Mouse (Mus musculus) heart, postnatal 10 days (tissue): ENCODE results near the gene Lmnb2. TPM values are rescaled to one million over a fixed set of nuclear protein-coding genes. Genes with fewer than 3 reads are reported as not detected.

Experiments used
- DNase-seq, 2 experiments: peaks; one replicate each; pipeline ENCODE4 v3.0.0; 2021
- intact Hi-C: fragments of 180-260 bp; cut with DNase I; formaldehyde crosslinking; loops from one replicate; pipeline ENCODE4 v1.15.1; 2025
- total RNA-seq, 2 experiments: library from RNA; stranded (reverse); gene quantifications; 2 replicates each; pipeline ENCODE4 v1.2.3; 2021

Lmnb2 gene
- 10 to 100 TPM; 10.2 to 11.9 TPM for total RNA-seq

DNA sequence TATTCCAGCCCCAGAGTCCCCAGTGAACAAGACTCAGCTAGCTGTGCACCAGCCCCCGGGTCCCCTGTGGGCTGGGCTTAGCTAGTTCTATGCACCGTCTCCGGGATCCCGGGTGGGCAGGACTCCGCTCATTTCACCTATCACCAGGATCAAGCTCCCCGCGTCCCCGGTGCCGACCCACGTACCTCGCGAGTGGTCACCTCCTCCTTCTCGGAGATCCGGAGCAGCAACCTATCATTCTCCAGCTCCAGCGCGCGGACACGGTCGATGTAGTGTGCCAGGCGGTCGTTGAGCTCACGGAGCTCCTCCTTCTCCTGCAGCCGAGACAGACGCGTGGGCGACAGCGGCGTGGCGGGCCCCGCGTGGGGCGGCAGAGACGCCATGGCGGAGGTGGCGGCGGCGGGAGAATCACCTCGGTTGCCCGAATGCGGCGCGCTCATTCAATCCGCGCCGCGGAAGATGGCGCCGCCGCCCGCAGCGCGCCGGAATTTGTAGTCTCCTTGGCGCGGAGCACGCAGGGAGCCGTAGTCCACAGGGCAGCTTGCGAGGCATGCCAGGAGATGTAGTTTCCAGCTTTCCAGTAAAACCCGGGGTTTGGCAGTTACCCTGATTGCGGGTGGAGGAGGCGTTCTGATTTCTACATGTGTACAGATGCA, at the start of gene Lmnb2:
Gene Lmnb2 (minus strand): TSS at position 467 of the 656 bp plus-strand sequence.
- intact Hi-C loops: no loop called here
- peak; percentile 74 to 83 for DNase-seq

DNA sequence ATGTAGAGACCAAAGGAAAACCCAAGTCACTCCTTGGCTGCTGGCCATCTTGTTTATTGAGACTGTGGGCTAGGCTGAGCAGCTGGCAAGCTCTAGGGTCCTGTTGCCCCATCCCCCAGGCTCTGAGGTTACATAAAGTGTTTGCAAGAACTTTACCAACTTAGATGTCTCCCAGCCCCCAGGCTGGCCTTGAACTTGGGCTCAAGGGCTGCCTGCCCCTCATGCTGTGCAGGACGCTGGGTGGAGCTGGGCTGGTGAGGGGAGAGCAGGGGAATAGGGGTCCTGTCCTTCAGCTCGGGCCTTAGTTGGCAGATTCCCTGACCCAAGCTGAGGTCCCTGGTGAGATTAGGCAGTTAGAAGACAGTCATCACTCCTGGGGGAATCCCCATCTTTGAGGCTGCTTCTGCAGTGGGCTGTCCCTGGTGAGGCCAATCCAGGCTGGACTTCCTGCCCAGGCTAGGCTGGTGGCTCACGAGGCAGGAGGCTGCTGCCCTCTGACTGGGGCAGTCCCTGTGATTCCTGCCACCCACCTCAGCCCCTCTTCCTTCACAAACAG, 49.1 kb upstream of the Lmnb2 start:
- intact Hi-C loops: no loop called here
- no peak for DNase-seq

DNA sequence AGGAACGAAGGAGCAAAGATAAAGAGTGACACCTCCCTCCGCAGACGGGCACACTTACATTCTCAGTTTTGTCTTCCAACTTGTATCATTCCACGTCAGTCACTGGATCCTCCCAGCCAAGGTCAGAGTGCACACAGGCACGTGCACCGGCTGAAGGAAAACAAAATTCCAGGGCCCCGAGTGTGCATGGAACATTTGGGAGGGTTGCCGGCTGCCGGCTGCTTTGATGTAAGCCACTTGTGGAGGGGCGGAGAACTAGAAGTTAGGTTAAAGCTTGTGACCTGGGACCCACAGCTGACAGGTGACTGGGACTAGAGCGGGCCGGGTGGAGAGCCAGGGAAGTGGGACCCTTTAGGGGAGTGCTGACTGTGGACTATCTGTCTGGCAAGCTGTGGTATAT, 48.3 kb upstream of the Lmnb2 start:
- DNase-seq: no peak
- intact Hi-C loops: no loop called here

DNA sequence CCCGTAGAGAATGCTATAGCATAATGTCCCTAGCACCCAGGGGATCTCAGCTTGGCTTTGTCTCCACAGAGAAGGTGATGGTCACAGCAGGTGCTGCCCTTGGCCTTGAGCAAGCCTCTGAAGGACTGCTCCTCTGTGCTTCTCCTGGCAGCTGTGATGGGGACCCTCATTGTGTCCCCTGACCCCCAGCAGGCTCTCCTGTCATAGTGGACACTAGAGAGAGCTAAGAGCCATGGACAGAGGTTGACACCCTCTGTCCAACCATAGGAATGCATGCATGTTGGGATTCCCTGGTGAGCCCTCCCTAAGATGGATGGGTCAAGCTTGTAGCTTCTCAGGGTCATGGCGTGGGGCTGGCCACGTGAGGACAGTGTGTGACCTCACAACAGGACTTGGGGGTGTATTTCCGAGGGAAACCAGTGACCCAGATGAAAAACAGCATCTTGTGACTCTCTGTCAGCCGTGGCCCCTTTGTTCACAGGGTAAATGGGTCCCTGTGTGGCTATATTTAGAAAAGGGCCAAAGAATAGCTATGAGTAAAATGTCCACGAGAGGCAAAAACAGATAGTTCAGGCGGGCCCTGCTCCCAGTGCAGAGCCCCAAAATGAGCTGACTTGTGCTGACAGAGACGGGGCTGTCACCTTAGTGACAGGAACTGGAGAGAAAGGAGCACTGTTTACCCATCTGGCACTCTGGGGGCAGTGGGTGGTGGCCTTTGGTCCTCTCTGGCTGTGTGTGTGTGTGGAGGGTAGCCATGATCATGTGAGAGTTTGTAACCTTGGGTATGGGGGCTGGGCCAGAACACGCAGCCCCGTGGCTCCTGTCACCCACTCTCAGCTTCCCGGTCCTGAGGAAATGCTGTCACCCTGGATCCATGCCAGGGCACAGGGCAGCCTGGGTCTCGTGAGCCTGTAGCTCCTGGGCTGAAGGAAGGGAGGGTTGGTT, 45.3 kb upstream of the Lmnb2 start:
- intact Hi-C loops: no loop called here
- DNase-seq: peak; percentile 50 to 64

DNA sequence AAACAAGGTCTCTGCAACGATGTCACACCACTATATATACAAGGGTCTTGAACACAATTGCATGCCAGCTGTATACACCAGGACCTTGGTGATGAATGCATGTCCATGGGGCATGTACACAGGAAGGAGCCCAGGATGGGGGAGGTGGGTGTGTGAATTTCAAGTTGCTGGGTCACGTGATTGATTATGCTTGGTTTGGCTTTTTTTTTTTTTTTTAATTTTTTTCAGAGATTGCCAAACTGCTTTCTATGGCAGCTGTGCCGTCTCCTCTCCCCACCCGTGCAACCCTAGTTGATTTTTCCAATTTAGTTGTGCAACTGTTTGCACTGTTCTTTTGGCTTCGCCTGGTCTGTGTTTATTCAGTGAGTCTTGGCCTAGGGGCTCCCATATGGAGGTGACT, 44.5 kb upstream of the Lmnb2 start:
- DNase-seq: no peak
- intact Hi-C loops: no loop called here

DNA sequence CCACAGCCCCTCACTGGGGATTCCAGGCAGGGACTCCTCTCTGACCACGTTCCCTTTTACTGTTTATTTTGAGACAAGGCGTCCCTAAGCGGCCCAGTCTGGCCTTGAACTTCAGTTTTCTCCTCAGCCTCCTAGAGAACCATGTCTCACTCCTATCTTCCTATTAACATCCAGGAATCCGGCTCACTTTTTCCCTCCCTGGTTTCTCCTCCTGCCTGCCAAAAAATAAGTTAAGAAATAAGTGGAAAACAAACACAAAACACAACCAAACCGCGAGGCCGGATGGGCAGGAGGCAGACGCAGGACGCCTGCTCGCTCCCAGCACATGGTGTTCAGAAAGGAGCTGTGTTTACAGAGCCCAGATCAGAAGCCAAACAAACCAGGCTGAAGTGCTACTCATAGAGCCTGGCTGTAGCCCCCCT, 44.0 kb upstream of the Lmnb2 start:
- intact Hi-C loops: no loop called here
- DNase-seq: peak in 1 of 2 experiments; percentile 42

DNA sequence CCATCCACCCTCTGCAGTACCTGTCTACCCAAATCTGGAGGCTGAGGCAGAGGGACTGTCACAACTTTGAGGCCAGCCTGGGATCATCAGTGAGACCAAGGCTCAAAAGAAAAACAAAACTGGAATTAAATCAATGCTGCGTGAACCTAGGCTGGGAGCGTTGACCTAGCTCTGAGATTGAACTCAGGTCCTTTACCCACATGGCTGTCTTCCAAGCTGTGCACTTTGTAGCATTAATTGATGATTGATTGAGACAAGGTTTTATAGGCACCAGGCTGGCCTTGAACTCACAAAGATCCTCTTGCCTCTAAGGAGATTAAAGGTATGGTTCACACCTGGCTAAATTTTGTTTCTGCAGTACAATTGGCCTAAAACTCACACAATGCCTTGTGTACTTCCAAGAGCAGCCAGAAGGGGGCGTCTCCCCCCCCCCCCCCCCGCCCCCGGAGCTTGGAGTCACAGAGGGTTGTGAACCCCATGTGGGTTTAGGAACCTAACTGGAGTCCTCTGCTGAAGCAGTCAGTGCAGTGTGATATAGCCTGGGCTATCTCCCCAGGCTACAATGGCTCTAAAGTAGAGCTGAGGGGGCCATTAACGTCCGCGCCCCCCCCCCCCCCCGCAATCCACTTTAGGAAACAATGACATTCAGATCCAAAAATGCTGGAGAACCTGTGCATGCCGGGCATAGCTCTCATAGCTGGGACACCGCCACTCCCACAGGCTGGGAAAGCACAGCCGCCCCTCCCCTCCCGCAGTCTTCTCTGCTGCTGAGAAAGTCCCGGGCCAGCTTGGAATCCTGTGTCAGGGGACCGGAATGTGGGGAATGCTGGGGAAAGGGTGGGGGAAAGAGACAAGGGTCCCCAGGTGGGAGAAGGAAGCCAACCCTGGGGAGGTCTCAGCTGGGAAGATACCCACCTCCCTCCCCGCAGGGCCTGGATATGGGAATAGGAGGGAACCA, 42.8 kb upstream of the Lmnb2 start:
- peak; percentile 65 to 75 for DNase-seq
- intact Hi-C loops: no loop called here

DNA sequence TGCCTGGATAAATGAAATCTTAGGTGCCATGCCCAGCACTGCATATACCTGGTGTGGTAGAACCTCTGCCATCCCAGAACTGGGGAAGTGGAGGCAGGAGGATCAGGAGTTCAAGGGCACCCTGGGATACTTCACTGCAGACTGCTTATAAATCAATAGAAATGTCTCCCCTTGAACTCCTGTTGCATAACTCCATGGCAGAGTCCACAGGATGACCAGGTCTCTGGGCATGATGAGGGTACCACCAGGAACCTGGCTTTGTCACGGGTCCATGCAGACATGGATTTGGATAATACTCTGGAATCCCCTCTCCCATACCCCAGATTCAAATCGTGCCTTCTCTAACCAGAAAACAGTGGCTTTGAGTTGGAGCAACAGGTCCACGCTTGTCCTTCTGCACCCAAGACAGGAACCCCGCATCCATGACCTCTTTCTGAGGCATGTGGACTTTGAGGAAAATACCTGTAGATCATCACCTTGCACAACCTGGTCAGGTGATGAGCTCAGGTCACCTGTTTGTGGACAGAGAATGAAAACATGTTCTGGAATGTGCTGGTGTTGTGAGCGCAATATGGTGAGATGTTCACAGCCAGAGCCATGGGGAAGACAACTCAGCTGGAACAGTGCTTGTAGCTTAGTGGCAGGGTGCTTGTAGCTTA, 41.1 kb upstream of the Lmnb2 start:
- intact Hi-C loops: no loop called here

DNA sequence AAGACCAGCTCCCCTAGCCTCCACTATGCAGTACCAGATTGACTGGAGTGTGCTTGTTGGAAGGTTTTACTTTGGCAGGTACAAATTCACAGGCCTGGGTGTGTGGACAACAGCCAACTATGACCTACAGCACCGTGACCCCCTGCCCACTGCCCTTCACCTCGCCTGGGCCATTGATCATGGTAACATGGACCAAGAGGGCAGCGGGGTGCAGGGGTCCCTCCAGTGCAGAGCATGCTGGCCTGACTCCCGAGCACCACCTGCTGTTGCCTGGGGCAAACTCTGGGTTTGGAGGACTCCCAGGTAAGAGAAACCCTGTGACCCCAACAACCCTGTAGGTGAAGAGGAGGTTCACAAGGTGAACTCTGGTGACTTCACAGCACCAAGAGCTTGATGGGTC, 39.7 kb upstream of the Lmnb2 start:
- intact Hi-C loops: no loop called here
- DNase-seq: no peak

More for the DNA sequence above, 41.1 kb upstream of the Lmnb2 start:
- no peak for DNase-seq

DNA sequence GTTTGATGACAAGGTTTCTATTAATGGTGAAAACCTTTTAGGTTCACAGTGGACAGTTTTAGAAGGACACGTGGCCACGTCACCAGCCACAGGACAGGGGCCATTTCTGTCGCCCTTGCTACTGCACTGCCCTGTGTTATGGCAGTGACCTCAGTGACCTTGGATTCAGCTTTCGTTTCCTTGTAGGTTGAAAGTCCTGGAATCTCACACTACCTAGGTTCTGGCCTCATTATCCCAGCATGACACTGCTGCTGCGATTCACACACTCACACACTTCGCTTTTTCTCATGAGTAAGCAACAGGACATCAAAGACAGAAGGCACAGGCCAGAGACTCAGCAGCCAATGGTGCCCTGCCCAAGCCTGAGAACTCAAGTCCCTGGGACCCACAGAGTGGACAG, 38.9 kb upstream of the Lmnb2 start:
- no peak for DNase-seq
- intact Hi-C loops: no loop called here

DNA sequence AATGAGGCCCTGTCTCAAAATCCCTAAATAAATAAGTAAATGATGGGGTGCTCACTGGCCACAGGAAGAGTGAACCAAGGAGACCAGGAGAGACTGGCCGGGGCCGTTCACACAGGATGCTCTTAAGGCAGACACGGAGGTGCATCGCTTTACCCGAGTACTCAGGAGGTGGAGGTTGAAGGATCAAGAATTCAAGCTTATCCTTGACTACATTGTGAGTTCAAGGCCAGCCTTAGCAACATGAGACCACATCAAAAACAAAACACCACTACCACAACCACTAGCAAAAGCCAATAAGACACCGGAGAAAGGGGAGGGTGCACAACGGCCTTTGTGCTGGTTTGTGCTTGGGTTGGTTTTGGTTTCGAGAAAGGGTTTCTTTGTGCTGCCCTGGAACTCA, 38.3 kb upstream of the Lmnb2 start:
- intact Hi-C loops: no loop called here
- DNase-seq: no peak

DNA sequence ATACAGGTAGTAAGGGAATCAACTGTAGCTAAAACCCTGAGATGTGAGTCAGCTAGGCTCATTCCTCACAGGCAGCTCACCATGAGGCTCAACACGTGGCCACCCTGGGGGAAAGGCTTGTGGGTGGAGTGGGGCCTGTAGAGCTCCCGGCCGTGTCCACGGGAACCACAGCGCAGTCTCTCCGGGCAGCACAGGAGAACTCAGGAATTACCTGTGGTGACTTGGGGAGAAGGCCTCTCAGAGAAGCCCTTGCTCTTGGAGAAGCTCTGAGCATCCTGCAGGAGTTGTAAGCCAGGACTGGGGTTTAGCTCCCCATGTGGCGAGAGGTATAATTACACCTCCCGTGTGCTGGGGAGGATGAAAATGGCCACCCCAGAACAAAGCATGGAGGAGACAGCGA, 37.5 kb upstream of the Lmnb2 start:
- DNase-seq: peak; percentile 77 to 83
- intact Hi-C loops: loop anchor here (1.0 kb wide), 1 partner anchor 26 kb away; no protein-coding TSS in a partner anchor

DNA sequence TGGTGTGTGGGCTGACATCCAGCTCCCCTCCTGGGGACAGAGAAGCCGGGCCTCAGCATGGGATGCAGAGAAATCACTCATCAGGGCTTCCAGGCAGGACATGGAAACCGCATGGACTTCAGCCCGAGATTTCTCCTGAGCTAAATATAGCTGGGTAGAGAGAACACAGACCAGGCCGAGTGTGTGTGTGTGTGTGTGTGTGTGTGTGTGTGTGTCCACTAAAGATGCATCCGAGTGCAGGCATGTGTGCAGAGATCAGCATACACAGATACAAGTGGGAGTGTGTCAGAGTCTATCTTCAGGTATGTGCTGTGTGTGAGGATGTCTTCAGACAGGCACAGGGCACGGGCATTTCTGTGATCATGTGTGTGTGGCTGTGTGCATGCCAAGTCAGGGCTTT, 36.8 kb upstream of the Lmnb2 start:
- peak; percentile 68 for DNase-seq
- intact Hi-C loops: loop anchor here (1.0 kb wide), 1 partner anchor 26 kb away; no protein-coding TSS in a partner anchor

DNA sequence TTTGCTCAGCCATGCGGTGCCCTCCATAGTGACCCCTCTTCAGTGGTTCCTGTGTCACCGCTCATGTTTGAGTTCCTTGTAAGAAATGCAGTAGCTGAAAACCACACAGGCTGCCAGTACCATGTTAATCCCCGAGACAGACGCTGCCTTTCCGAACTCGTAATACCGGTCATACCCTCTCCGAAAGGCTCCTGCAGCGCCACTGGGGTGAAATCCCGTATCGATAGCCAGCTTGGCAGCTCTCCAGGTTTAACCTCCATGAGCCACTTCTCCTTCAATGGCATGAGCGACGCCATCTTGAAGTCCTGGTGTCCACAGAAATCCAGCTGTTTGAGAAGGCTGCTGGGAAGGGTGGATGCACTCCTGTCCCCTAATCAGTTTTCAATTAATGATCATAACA, 36.4 kb upstream of the Lmnb2 start:
- DNase-seq: no peak
- intact Hi-C loops: no loop called here

DNA sequence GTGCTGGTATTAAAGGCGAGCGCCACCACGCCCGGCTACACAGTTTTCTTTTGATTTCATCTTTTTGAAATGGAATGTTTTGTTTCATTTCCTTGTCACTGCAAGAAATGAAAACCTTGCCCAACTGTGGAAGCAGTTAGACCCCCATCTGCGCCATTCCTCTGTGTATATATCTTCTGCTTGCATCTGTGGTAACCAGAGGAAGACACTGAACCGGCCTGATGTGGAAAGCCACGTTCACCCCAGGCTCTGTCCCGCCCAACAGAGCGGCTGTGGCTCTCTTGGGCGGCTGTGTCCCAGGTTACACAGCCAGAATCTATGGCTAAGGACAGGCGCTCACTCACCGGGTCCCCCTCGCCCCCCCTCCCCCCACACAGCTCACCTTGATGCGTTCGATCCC, 34.4 kb upstream of the Lmnb2 start:
- intact Hi-C loops: no loop called here
- no peak for DNase-seq

DNA sequence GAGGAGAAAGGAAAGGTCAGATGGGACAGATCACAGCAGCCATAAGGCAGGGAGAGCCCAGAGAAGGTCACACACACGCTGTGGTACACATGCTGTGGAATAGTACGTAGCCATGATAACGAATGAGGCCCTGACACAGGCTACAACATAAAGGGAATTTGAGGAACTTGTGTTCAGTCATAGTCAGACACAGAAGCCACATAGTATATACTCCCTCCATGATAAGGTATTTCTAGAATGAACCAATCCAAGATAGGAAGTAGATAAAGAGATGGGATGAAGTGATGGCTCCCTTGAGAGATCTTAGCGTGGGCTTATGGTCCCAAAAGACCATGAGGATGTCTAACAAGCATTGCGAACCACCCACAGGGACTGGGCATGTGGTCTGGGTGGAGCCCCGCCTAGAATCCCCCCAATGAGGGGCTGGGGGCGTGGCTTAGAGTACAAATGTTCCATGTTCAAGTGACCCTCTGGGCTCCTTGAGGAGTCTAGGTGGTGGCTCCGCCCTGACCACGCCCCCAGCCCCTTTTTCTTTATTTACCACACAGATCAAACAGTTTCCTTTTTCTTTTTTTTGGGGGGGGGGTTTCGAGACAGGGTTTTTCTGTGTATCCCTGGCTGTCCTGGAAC, 33.8 kb upstream of the Lmnb2 start:
- intact Hi-C loops: no loop called here
- no peak for DNase-seq

DNA sequence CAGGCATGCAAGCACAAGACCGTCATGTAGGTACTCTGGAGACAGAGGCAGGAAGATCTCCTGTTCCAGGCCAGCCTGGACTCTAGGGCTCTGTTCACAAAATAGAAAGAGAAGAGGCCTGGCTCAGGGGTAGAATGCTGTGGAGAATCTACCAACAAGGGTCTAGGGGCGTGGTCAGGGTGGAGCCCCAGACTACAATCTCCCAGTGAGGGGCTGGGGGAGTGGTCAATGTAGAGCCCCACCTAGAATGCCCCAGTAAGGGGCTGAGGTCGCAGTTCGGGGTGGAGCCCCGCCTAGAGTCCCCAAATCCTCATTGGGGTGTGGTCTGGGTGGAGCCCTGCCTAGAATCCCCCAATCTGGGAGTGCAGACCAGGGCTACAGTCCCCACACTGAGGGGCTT, 32.3 kb upstream of the Lmnb2 start:
- no peak for DNase-seq
- intact Hi-C loops: no loop called here

DNA sequence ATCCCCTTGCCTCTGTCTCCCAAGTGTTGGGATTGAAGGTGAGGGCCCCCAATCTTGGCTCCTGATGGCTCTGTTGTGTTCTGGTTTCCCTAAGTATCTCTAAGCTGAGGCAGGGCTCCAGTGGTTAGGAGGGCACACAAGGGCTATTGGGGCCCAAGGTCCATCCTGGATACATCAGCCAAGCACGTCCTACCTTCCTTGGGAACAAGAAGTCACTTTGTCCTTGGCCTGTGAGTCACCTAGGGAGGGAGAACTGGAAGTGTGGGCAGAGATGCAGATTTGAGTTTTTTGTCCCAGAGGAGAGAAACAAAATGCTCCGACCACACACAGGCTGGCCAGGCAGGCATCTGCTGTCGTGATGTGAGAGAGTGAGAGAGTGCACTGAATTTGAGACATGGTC, 31.0 kb upstream of the Lmnb2 start:
- intact Hi-C loops: no loop called here
- no peak for DNase-seq

DNA sequence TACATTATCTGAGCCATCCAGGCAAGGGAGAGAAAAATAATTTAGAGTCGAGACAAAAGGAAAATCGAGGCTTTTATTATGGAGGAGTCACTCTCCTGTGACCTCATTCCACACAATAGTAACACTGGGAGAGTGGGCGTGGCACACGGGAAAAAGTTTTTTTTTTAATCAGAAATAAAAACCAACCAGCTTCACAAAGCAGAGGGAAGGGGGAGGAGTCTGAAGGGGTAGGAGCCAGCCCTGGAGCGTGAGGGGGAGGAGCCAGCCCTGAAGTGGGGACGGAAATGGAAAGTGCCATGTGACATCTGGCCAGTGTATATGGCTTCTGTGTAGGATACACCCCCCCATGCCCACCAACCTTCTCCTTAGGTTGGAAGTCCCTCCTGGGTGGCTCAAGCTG, 30.5 kb upstream of the Lmnb2 start:
- DNase-seq: peak; percentile 32 to 54
- intact Hi-C loops: no loop called here
